Mouse (Mus musculus) R1 (cell line): ENCODE measurements at regions not wholly inside any gene's neighbourhood (a gene's known extent, or its start where the extent isn't known, plus 50 kb on each side); places are given as distances from the start of the nearest gene placed in this dataset.

Experiments used
- DNase-seq: peaks from one replicate; pipeline ENCODE4 v3.0.0-alpha.2; 2018; ENCODE audit warnings: low read depth, low spot score

DNA sequence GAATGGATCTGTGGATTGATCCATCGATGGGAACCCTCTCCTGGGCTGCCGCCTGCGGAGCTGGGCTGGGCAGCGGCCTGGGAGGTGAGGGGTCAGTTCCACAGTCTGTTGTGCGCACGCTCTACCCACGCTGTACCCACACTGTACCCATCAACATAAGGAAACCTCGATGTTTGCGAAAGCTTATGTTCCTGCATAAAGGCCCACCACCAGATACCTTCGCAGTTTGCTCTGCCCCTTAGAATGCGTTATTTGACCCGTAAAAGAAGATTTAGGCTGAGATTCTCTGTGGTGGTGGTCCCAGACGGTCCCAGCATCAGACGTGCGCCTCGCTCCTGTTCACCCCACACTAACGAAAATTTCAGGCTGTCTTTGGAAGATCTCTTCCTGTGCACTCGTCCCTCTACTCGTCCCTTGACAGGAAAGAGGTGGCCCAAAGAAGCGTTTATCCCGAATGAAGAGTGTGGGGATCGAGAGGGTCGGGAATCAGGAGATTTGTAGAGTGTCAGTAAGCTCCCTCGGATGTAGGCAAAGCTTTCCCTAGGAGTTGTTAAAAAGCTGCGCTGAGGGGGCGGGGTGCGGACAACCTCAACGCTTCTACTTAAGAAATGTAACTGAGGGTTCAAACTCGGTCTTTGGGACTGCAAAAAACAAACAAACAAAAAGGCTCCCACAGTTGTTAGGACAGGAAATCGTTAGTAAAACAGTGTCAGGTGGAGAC lies 123.9 kb downstream of the Tmem161b start:
- DNase-seq, result peak; percentile 30

DNA sequence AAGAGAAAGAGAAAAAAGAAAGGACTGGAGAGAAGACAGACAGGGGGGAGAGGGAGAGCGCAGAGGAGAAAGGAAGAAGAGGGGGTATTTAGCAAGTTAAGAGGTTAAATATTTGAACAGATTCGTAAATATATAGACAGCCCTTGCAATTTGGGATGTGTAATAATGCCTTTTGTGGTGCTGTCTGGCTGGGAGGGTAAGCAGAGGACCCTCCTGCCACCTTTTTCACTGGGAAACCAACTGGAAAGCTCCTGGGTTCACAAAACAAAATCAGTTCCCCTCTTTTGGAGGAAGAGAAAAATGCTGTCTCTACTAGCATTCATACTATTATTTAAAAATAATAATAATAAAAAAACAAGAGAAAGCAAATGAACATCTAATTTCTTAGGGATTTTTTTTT lies 124.5 kb downstream of the Tmem161b start:
- DNase-seq, result no peak

DNA sequence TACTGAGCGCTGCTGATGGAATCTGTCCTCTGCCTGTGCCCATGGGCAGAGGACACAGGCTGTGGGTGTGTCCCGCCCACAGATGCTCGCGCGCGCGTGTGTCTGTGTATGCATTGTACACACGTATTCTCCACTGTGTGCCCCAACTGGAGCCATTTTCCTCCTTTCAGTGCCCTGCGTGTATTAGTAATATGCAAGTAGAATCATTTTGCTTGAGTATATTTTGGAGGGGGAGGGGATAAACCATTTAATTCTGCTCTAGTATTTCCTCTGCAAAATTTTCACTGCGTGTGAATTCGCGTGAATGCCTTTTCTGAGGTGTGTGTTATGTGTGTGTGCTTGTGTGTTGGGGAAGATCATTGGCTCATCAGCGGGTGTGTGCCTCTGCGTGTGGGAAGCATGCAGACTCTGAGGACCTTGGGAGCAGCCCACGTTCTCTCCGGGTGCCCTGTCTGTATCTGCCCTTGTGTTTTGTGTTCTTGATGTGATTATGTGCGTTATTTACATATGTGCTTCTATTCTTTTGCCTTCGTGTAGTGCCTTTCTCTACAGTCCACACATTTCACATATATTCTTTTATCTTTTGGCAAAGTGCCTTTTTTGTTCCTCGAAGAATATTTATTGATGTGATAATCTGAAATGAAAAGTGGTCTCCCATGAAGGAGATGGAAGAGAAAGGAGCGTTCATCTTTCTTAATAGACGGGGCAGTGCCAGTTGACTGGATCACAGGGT lies 125.3 kb downstream of the Tmem161b start:
- DNase-seq, result no peak

DNA sequence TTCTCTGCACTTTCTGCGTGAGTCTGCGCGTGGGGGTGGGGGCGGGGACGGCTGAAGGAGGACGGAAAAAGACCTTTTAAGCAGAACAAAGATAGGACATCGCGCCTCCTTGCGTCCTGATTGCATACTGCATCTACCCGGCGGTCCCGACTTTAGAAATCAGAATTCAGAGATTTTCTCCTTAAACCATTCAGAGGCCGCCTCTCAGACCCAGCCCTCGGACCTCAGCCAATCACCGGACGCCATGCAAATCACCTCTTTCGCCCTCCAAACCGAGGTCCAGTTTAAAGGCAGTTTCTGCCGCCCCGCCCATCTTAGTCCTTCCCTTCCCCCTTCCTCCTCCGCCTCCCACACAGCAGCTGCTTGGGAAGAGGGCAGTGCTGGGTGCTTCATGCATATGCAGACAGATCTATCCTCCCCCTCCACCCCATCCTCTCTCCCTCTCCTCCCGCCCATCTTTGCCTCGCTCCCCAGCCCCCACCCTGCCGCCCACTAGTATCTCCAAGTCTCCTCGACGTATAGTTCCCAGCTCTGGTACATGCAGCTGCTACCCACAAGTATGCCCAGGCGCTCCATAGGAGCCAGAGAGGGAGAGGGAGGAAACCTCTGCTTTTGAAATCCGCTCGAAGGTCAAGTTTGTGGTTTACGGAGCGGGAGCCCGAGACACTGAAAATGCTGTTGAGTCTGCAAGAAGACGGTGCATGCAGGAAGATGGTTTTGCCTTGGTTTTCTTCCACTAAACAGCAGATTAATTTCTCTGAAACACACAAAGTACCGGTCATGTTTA lies 126.0 kb downstream of the Tmem161b start:
- peak; percentile 99 for DNase-seq

DNA sequence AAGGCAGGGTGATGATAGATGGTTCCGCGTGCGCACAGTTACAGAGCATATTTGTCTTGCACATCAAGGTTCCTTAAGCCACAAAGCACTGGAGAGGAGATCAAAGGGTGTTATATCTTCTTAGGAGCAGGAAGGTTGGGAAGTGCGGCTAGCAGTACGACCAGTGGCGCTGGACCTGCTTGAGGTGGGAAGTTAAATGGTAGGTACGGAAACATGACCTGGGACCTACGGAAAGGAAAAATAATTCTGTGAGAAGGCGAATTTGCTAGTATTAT lies 126.5 kb downstream of the Tmem161b start:
- no peak for DNase-seq

DNA sequence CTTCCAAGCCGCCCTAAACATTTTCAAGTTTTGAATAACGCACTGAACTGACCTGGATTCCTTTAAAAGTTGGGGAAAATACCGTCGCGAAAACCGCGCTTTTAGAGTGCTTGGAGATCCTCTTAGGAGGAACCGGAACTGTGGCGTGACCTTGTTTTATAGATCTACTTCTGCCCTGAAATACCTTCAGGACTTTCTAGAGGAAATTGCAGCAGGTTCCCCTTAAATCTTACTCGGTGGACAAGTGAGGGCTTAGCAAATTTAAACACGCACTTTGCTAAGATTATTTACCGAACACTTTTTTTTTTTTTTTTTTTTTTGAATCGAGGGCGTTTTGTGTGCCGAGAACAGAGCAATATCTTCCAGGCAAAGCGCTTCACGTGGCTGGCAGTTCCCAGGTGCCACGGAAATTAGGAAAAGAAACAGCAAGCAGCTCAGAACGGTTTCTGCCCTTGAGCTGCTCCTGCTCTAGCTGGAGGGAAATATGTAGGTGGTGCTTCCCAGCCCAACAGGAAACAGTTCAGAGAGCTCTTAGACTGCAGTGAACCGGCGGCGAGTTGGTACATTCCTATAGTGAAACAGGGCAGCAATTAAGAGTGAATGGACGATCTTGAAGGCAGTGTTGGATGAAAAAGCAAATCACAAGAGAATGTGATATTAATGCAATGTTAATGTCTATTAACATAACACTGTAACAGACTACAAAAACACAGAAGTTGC lies 127.1 kb downstream of the Tmem161b start:
- peak; percentile 73 for DNase-seq

DNA sequence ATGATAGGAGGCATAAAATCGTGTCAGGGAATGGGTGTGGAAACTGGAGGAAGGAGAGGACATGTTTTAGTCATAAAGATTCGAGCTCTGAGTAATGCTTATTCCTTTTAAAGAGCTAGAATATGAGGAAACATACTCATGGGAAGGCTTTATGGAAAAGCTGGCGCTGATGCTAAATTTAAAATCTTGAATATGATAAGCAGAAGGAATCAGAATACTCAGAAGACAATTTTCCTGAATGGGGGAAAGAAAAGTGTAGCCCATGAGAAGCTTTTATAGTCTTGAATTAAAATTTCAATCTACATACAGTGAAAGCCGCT lies 127.6 kb downstream of the Tmem161b start:
- no peak for DNase-seq

DNA sequence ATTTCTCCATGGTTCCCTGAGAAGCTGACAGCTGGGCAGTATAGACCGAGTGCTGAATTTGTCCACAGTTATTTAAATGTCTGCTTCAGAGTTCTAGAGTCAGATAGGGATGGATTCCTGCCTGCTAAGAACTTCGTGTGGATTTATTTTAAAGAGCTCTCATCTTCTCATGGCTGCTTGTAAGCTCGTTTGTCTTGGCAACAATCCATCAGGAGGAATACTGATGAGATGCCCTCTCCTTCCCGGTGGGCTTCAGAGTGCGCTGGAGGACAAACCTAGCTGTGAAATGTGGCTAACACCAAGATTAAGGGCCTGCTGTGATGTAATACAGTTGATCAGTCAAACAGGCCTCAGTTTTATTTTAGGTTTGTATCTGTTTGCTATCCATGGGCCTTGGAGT lies 128.7 kb downstream of the Tmem161b start:
- DNase-seq, result no peak

DNA sequence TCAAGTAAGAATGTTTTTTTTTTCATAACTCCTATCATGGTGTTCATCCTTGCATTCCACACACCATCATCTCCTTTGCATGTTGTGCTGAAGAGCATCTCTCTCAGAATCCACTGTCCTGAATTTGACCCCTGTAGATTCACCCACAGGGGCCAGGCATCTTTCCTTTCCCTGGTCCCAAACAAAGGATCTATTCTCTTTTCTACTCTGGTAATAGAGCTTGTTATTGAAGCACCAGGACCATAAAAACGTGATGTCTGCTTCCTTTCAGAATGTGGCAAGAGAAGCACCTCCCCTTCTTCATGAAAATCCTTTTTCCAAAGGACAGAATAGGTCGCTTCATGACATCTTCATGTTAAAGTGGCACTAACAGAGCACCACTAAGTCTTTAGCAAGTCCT lies 134.4 kb downstream of the Tmem161b start:
- no peak for DNase-seq

DNA sequence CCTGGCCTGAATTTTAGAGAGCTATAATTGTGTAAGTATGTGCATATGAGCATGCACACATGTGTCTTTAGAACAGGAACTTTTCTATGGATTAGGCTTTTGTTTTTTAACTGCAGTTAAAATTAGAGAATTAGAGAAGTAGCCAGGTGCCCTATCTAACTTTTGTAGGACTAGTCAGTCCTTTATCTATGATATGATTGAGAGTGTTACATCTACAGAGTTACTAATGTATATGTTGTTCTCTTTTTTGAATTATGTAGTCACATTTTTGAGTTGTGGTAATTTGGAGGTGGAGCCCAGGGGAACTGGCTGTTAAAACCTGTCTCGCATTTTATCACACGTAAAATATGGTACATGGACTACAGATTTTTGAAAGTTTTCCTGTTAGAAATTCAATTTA lies 138.4 kb downstream of the Tmem161b start:
- no peak for DNase-seq

DNA sequence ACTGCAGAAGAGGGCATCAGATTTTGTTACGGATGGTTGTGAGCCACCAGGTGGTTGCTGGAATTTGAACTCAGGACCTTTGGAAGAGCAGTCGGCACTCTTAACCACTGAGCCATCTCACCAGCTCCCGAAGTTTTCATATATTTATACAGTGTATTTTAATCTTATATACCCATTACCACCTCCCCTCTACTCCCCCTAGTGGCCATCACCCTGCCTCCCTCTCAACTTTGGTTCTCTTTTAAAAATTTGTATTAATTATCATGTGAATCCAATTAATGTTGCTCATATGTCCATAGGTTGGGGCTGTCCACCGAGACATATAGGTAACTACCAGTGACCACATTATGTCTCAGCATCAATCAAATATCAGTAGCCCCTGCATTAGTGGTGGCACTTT lies 142.0 kb downstream of the Tmem161b start:
- no peak for DNase-seq

DNA sequence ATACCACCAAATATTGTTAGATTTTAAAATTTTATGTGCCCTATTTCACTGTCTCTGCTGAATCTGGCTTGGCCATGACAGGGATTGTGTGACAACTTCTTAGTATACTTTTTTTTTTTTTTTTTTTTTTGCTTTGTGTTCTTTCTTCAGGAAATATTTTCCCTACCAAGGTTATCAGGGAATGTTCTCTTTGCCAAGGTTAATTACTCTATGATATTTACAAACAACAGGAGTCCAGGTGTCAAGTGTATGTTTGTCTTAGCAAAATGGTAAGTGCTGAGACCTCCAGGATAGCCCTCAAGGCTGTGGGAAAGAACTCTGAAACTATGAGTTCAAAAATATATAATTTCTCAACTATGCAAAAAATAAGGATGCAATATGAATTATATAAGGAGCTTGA lies 143.4 kb downstream of the Tmem161b start:
- no peak for DNase-seq

DNA sequence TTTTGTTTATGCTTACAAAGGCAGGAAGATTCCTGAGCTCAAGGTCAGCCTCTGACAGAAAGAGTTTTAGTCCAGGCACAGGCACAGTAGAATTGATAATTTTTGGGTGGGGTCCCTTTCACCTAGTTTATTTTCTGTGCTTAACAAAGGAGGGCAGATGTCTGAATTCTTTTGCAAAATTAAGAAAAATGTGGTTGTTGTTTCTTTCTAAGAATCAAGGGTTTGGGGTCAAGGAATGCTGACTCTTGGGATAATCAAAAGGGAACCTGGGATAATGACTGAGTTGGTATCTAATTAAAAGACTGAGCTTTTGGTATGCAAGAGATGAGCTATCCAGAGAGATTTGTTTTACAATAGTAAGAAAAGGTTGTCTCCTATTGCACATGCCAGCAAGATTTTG lies 143.9 kb downstream of the Tmem161b start:
- peak; percentile 91 for DNase-seq

DNA sequence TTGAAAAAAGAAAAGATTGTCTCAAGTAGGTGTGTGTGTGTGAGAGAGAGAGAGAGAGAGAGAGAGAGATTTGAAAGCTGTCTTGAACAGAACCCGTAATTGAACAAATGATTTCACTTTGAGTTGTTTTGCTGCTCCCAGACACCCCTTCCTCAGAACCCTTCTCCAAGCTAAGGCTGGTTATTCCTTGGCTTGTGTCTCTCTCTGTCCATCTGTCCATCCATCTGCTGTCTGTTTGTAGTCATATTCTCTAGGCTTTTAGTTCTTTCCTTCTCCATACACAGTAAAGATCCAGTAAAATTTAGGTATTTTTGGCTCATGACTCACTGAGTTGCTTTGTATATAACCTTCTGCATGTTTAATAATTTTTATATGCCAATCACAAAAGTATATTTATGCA lies 144.7 kb downstream of the Tmem161b start:
- DNase-seq, result no peak

DNA sequence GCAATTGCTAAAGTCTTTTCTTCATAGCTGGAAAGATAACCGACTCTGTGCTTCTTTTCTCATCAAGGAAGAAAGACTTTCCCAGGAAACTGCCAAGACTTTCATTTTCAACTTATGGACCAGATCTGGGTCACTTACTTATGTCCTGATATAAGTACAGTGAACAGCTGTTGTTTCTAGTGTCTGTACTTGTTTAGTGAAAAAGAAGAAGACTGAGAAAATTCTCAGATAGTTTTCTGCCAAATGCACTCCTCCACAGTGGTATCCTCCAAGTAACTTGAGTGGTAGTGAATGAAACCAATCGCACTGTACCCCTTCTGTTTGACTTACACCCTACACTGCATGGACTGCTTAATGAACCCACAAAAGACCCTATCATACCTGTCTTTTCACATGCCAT lies 146.1 kb downstream of the Tmem161b start:
- DNase-seq, result no peak

DNA sequence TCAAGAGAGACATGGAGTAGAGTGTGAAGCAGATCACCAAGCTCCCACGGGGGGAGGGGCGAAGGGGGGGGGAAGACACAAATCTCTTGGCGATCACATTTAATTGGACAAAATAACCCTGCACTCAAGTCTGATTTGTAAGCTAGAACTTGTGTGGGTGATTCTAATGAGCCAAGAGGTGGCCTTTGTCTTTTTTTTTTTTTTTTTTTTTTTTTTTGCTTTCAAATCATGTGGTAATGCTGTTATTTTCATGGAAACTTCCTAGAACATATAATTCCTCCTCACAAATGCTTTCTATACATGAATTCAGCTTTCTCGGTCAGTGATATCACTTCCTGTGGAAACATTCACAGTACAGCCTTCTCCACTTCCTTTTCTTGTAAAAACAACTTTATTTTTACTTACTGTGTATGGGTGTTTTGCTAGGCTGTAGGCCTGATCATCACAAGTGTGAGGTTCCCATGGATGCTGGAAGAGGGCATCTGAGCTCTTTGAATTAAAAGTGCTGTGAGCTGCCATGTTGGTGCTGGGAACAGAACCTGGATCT lies 152.7 kb downstream of the Tmem161b start:
- DNase-seq, result no peak

DNA sequence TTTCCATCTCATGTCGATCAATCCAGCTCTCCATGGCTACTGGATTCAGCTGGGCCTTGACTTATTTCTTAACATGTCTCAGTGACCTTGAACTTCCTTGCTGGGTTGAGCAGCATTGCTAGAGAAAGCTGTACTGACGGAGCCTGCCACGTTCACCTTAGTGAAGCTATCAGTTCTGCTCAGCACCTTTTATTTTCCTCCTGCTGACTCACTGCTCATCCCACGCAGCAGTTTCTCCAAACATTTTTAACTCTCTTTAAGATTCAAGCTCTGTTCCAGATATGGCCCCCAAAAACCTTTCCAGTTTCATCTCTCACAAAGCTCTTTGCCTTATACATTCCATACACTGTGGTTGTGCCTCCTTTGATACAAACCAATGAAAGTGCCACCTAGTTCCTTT lies 153.8 kb downstream of the Tmem161b start:
- DNase-seq, result peak; percentile 17

DNA sequence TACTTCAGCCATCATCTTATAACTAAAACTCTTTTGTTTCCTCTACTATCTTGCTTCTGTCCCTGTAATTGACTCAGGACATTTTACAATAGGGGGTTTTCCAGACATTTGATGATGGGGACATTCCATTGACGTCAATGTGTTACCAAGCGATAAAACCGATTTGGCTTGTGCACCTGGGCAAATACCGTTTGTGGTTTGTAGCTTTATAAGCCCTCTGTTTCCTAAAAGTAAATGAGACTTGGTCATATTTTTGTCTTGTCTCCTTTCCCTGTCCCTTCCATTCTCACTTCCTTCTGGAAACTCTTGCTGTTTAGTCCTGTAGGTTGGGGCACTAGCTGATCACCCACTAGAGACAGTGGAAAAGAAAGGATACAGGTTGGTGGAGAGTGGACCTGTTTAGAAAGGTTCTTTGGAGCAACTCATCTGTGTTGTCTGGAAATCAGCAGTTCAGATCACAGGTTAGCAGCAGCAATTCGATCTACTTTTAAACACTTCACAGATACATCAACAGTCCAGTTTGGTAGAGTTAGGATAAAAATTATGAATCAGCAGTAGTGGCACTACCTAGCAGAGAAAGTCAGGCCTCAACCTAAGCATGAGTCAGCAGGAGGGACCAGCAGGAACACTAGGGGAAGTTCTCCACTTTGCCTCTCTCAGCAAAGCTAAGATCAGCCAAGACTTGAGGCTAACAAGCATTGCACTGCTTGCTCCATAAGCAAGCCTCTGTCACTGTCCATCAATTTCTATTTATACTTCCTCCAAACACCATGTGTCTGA lies 156.6 kb downstream of the Tmem161b start:
- DNase-seq, result no peak

DNA sequence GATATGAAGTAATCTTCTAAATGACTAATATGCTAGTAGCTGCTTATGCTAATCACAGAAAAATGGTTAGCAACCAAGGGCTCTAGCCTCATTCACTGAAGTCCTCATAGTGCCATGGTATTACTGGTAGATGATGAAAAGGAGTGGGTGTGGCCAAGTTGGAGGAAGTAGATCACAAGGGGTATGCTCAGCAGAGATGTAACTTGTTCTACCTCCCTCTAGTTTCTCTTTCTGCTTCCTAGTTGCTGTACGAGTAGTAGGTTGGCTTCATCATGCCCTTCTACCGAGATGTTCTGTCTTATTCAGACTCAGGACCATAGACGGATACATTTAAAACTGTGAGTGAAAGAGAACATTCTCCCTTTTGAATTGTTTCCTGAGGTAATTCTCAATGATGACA lies 169.5 kb downstream of the Tmem161b start:
- DNase-seq, result no peak

DNA sequence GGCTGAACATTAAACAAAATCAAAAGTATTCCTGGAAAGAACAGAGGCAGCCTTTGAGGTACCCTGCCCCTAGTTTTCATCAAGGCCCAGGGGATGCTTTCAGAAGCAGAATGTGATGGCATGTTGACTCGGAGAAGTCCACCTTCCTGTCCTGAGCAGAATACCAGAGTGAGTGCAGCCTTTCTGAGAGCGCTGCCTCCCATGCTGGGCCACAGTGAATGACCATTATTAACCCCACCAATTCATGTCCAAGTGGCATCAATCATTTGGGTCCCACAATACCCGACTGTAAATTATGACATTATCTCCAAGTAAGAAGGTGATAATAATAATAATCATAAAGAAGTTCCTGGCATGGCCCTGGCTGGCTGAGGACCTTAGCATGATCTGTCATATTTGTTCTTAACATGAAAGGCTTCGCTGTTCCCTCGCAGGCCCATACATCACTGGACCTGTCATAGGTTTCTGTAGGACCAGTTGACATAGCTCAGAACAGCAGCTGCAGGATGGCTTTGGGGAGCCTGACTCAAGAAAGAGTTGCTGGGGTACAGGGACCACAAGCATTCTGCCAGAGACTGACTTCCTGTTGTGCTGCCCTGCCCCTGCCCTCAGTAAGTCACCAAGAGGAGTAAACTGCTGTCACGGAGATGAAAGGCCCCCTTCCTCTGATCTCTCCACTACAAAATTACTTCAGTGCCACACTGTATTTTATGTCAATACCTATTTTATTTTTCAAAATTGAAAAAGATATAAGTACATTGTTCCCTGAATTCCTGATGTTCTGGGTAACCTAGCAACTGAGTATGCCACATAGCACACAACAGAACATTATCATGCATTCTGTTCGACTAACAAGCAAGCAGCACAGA lies 176.6 kb downstream of the Tmem161b start:
- DNase-seq, result no peak
